Mouse (Mus musculus): ENCODE results near the gene Gm904.
"Not testable (repeated sequence)": the region's sequence is repeated elsewhere in the genome, so short reads cannot be mapped to it uniquely, and the experiment has no call there.

Gm904 gene

GRCm38 (mm10) chr13:50642928-50643327 lies at the start of gene Gm904:
Gm904 (plus strand) TSS chr13:50643228.
- DNase-seq (ENCODE audit: low spot score) = not testable (repeated sequence)

GRCm38 (mm10) chr13:50648771-50649170 lies 5.7 kb downstream of the Gm904 start:
- DNase-seq (ENCODE audit: low spot score) = not testable (repeated sequence)
